Mouse (Mus musculus): ENCODE data around the gene Bbs4.

DNA sequence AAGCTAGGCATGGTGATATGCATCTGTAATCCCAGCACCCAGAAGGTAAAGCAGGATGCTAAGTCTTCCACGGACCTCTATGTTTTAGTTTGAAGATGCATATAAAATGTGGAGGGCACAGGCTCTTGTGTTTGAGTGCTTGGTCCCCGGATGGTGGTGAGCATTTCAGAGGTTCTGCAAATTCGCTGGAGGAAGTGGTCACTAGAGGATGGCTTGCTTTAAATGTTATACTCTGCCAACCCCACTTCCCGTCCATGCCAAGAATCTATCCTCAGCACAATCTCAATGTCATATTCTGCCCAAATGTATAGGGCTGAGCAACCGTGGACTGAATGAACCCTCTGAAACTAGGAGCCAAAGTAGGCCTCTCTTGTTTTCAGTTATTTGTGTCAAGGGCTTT is 72.4 kb downstream of the Bbs4 start:
- no peak for TF ChIP-seq POLR2A (IDR thresholded peaks at IDR 0.05; ENCODE audit: borderline replicate concordance, insufficient read depth, low read length)
- TF ChIP-seq CTCF (IDR thresholded peaks at IDR 0.05; ENCODE audit: borderline replicate concordance, insufficient read depth, low read depth, low read length), result no peak
